Mouse (Mus musculus): ENCODE measurements at regions not wholly inside any gene's neighbourhood (a gene's known extent, or its start where the extent isn't known, plus 50 kb on each side); places are given as distances from the start of the nearest gene placed in this dataset.

DNA sequence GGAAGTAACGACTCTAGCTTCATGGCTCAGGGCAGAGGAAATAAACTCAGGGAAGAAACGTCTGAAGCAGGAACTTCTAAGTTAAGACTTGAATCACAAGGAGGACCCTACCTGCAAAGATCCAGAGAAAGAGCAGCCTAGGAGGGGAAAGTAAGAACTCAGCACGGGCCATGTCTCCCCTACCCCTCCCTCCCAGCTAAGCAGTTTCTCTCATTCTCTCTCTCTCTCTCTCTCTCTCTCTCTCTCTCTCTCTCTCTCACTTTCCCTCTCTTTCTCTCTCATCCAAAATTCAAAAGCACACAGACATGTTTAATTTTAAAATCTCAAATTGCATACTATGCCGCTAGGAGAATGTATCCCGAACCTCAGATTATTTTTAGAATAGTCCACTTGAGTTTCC lies 267.3 kb downstream of the Dhx15 start:
- no peak for DNase-seq (ENCODE audit: low read depth, low spot score)
- H3K27me3 ChIP-seq (ENCODE audit: control insufficient read depth, insufficient read depth, low read length, poor library complexity, severe bottlenecking) = no peaks in the 10 kb centered on the region
- H3K36me3 ChIP-seq (ENCODE audit: control insufficient read depth, insufficient read depth, low read length, poor library complexity, severe bottlenecking) = no peaks in the 10 kb centered on the region

DNA sequence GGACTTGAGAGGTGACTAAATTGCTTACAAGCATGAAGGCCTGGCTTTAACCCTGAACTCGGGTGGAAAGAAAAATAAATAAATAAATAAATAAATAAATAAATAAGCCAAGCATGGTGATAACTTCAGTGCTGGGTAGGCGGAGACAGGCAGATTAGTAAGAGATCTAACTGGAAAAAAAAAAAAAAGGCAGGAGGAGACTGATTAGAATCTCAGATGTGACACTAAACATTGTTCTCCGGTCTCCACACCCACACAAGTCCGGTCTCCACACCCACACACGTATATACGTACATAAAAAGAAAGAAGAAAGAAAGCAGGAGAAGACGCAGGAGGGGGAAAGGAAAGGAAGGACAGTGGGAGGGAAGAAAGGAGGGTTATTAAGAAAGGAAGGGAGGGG lies 267.8 kb downstream of the Dhx15 start:
- Histone ChIP-seq H3K36me3 (ENCODE audit: control insufficient read depth, insufficient read depth, low read length, poor library complexity, severe bottlenecking) (no peaks in the 10 kb centered on the region), H3K27me3 (ENCODE audit: control insufficient read depth, insufficient read depth, low read length, poor library complexity, severe bottlenecking) (no peaks in the 10 kb centered on the region)
- DNase-seq (ENCODE audit: low read depth, low spot score) = no peak

DNA sequence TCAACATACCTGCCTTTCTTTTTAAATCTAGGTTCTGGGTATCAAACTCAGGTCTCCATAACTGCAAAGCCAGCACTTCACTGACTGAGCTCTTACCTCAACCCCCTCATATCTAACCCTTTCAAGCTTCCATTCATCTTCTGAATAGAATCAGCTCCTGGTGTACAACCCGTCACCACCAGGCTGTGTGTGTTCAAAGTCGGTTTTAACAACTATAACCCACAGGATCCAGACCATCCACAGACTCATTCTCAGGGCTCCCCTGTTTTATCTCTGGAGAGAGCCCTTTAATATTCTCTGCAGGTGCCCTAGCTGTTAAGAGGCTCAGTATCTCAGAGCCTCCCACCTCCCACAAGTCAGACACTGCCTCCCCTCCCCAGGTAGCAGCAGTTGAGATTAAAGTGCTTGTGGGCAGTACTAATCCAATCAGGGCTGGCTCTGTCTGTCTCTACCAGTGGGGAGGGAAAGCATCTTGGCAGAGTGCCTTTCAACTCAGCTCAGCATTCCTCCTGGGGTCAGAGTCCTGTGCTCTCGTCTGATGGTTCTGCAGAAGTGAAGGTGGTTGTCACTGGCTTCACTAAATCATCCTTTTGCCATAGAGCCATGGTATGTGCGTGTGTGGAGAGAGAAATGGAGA lies 272.4 kb downstream of the Dhx15 start:
- no peaks in the 10 kb centered on the region for H3K36me3 ChIP-seq (ENCODE audit: control insufficient read depth, insufficient read depth, low read length, poor library complexity, severe bottlenecking)
- DNase-seq (ENCODE audit: low read depth, low spot score) = no peak
- no peaks in the 10 kb centered on the region; the same call in 1 of the 2 replicates for H3K27me3 ChIP-seq (ENCODE audit: control insufficient read depth, insufficient read depth, low read length, poor library complexity, severe bottlenecking)

DNA sequence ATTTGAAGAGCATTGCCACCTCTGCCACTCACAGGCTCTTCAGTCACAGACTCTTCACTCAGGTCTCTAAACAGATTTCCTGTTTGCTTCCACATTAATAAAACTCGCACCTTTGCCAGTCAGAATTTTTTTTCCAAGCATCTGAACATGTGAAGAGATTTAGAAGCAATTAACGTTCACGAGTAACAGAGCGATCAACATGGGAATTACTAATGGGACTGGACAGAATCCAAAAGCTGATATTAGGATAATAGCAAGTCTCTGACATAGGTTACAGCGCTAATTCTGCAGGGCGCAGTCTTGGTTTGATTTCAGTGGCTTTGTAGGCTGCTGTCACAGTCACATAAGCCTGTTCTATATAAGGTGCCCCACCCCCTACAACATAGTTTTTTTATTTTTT lies 275.6 kb downstream of the Dhx15 start:
- Histone ChIP-seq H3K36me3 (ENCODE audit: control insufficient read depth, insufficient read depth, low read length, poor library complexity, severe bottlenecking) (no peaks in the 10 kb centered on the region), H3K27me3 (ENCODE audit: control insufficient read depth, insufficient read depth, low read length, poor library complexity, severe bottlenecking) (no peaks in the 10 kb centered on the region; the same call in 1 of the 2 replicates)
- no peak for DNase-seq (ENCODE audit: low read depth, low spot score)

DNA sequence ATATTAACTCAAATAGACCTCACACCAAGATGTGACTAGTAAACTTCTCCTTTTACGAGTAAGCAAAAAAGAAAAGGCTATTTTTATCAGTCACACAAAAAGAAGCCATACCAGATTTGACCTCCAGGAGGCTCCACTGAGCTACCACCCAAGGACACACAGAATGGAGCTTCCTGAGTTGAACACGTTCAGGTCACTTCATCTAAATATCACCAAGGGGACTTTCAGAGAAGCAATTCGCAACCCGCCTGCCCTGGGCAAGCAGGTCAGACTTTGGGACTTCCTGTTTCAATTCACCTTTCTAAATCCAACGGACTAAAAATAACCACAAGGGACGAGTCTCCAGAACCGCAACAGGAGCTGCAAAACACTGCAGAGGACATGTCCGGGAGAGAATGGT lies 281.5 kb downstream of the Dhx15 start:
- no peaks in the 10 kb centered on the region for H3K27me3 ChIP-seq (ENCODE audit: control insufficient read depth, insufficient read depth, low read length, poor library complexity, severe bottlenecking)
- no peak for DNase-seq (ENCODE audit: low read depth, low spot score)
- H3K36me3 ChIP-seq (ENCODE audit: control insufficient read depth, insufficient read depth, low read length, poor library complexity, severe bottlenecking) = no peaks in the 10 kb centered on the region

DNA sequence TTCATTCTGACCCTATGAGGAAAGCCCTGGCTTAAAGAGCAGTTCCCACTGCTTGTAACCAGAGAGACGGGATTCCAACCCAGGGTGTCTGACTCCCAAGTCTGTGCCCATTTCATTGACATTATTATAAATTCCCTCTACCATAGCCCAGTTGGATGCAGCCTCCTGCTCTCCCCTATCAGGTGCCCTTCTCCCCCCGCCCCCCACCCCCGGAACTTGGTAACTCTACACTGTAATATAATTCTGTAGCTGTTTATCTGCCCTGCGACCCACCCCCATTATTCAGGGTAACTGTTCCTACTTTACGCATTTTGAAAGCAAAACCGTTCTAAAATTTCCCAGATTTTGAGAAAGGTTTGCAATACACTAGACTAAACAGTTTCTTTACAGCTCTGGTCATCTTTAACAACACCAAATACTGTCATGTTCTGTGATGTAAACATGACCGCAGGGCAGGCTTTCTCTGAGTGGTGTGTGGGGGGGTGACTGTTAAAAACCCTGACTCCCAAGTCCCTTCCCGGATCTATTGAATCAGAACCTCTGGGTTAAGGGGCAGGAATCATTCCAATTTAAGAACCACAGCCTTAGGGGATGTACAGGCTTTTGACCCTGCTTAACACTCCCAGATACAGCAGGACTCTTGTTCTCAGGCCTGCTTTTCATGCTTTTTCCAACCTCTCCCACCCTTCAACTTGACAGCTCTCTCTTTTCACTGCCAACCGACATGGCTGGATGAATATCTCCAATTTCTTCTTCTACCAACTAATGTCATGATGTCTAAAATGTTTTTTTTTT lies 283.8 kb downstream of the Dhx15 start:
- no peaks in the 10 kb centered on the region for H3K36me3 ChIP-seq (ENCODE audit: control insufficient read depth, insufficient read depth, low read length, poor library complexity, severe bottlenecking)
- H3K27me3 ChIP-seq (ENCODE audit: control insufficient read depth, insufficient read depth, low read length, poor library complexity, severe bottlenecking) = no peaks in the 10 kb centered on the region
- no peak for DNase-seq (ENCODE audit: low read depth, low spot score)

DNA sequence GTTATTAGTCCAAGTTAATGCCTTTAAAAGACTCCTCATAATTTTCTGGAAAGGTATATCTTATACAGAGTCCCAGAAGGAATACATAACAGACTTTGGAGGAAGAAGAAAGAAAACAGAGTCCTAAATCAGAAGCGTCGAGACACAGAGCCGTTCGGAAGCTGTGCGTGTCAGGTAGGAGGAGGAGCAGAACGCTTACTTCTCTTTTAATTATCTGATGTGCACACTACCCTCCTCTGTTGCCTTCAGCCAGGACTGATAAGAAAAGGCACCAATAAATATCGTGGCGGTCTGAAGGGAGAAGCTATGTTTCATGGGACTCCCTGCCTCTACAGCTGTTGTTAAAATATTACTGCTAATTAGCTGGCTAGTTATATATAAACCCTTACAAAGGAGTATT lies 296.2 kb downstream of the Dhx15 start:
- no peaks in the 10 kb centered on the region for H3K36me3 ChIP-seq (ENCODE audit: control insufficient read depth, insufficient read depth, low read length, poor library complexity, severe bottlenecking)
- no peaks in the 10 kb centered on the region; the same call in 1 of the 2 replicates for H3K27me3 ChIP-seq (ENCODE audit: control insufficient read depth, insufficient read depth, low read length, poor library complexity, severe bottlenecking)
- no peak for DNase-seq (ENCODE audit: low read depth, low spot score)

DNA sequence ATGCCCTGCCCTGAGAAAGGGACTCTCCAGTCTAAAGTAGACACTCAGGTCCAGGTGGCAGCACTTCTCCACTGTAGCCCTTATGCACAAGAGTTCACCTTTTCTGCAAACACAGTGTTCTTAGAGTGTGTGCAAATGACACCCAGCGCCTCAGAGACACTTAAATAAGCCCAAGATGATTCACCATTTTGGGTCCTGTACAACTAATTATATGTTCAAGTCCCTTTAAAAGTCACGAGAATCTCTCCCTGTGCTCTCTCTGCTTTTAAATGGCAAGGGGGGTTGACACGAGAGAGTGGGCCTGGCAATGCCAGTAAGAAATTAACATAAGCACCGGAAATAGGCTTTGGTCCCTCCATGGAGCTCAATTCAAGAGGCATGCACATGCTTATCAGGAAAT lies 299.0 kb downstream of the Dhx15 start:
- Histone ChIP-seq H3K27me3 (ENCODE audit: control insufficient read depth, insufficient read depth, low read length, poor library complexity, severe bottlenecking) (no peaks in the 10 kb centered on the region), H3K36me3 (ENCODE audit: control insufficient read depth, insufficient read depth, low read length, poor library complexity, severe bottlenecking) (no peaks in the 10 kb centered on the region)
- DNase-seq (ENCODE audit: low read depth, low spot score) = no peak

DNA sequence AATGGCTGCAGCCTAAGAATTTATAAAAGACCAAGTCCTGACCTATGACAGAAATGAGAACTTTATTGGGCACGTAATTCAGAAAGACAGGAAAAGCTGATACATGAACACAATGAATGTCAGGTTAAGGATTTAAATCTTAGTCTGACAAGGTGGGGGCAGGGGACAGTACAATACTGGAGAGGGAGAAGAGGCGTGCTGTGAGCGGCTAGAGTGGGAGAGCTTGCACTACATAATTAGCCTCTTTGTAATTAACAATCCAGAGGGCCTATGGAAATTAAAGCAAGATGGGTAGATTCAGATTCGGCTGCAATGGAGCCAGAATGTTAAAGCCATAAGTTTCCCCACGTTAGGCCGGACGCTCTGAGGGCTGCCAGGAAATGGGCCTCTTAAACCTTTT lies 301.9 kb downstream of the Dhx15 start:
- no peaks in the 10 kb centered on the region for H3K27me3 ChIP-seq (ENCODE audit: control insufficient read depth, insufficient read depth, low read length, poor library complexity, severe bottlenecking)
- no peak for DNase-seq (ENCODE audit: low read depth, low spot score)

DNA sequence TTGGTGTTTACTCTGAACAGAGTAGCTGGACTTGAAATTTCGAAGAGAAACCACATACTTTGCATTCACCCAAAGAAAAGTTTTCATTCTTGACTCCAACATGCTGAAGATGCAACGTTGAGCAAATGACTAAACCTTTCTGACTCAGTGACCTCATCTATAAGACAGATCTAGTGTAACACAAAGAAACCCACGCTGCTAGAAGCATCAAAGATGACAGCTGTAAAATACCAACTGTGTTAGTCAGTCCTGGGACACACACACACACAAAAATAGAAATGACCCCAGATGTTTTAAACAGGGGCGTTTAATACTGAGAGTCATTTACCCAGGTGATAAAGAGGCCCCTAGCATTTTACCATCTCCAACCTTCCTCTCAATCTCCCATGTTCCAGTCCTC lies 307.7 kb downstream of the Dhx15 start:
- no peaks in the 10 kb centered on the region for H3K27me3 ChIP-seq (ENCODE audit: control insufficient read depth, insufficient read depth, low read length, poor library complexity, severe bottlenecking)
- H3K36me3 ChIP-seq (ENCODE audit: control insufficient read depth, insufficient read depth, low read length, poor library complexity, severe bottlenecking) = no peaks in the 10 kb centered on the region
- DNase-seq (ENCODE audit: low read depth, low spot score) = no peak

More for the DNA sequence above, 301.9 kb downstream of the Dhx15 start:
- no peaks in the 10 kb centered on the region for H3K36me3 ChIP-seq (ENCODE audit: control insufficient read depth, insufficient read depth, low read length, poor library complexity, severe bottlenecking)

DNA sequence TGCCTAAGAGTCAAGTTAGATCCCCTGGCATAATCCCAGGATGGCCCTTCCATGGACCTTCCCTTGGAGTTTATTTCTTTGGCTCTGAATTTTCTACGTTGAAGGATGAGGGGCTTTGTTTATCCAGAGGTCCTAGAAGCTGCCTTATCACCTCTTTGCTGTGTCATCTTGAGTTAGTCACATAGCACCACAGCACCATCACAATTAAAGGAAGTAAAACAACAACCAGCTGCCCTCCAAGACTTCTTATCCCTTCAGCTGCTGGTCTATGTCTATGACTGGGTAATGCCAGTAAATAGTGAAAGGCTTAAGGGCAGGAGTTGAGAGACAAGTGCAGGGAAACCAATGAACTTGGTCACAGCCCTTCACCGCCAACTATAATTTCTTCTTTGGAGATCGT lies 308.1 kb downstream of the Dhx15 start:
- no peak for DNase-seq (ENCODE audit: low read depth, low spot score)
- no peaks in the 10 kb centered on the region for H3K27me3 ChIP-seq (ENCODE audit: control insufficient read depth, insufficient read depth, low read length, poor library complexity, severe bottlenecking)
- H3K36me3 ChIP-seq (ENCODE audit: control insufficient read depth, insufficient read depth, low read length, poor library complexity, severe bottlenecking) = no peaks in the 10 kb centered on the region

DNA sequence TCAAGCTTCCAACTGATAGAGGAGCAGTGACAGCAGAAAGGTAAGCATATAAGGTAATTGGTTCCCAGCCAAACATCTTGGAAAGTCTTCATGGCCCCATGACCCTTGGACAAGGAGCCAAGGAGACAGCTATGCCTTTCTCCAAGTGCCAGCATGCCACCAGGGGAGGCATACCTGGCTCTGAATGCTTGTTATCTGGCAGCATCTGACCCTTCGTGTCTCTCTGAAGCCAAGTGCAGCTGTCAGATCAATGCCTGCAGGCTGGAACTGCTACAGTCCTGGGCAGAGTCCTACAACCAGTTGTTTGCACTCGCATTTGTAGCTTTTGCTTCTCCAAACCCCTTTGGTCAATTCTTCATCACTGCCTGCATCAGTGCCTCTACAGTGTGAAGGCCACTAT lies 309.3 kb upstream of the Ppargc1a start:
- Histone ChIP-seq H3K27me3 (ENCODE audit: control insufficient read depth, insufficient read depth, low read length, poor library complexity, severe bottlenecking) (no peaks in the 10 kb centered on the region), H3K36me3 (ENCODE audit: control insufficient read depth, insufficient read depth, low read length, poor library complexity, severe bottlenecking) (no peaks in the 10 kb centered on the region)

DNA sequence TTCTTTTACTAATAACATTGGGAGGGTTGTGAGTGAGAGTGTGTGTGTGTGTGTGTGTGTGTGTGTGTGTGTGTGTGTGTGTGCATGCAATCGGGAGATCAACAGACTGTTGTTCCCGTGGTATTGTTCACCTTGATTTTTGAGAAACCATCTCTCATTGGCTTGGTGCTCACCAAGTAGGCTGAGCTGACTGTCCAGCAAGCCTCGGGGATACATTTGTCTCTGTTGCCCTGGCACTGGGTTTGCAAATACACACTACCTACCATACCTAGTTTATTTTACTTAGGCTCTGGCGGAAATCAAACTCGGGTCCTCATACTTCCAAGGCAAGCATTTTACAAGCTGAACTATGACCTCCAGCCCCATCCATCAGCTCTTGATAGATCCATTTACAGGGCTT lies 306.0 kb upstream of the Ppargc1a start:
- Histone ChIP-seq H3K27me3 (ENCODE audit: control insufficient read depth, insufficient read depth, low read length, poor library complexity, severe bottlenecking) (no peaks in the 10 kb centered on the region), H3K36me3 (ENCODE audit: control insufficient read depth, insufficient read depth, low read length, poor library complexity, severe bottlenecking) (no peaks in the 10 kb centered on the region)
- DNase-seq (ENCODE audit: low read depth, low spot score) = no peak

More for the DNA sequence above, 309.3 kb upstream of the Ppargc1a start:
- DNase-seq (ENCODE audit: low read depth, low spot score) = no peak

DNA sequence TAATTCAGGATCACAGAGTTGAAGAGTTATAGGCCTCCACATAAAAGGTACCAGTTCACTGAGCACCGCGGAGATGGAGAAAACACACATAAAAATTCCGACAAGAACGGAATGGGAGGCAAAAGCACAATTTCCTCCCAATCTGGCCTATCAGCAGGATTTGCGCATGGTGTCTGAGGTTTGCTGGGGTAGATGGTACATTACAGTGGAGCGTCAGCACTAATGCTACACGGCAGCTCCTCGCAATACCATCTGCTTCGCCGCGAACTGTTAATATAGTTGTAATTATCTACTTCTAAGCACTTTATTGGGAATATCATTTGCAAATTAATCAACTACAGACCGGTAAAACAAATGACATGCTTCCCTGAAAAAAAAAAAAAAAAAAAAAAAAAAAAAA lies 304.2 kb upstream of the Ppargc1a start:
- Histone ChIP-seq H3K36me3 (ENCODE audit: control insufficient read depth, insufficient read depth, low read length, poor library complexity, severe bottlenecking) (no peaks in the 10 kb centered on the region), H3K27me3 (ENCODE audit: control insufficient read depth, insufficient read depth, low read length, poor library complexity, severe bottlenecking) (no peaks in the 10 kb centered on the region)
- no peak for DNase-seq (ENCODE audit: low read depth, low spot score)

DNA sequence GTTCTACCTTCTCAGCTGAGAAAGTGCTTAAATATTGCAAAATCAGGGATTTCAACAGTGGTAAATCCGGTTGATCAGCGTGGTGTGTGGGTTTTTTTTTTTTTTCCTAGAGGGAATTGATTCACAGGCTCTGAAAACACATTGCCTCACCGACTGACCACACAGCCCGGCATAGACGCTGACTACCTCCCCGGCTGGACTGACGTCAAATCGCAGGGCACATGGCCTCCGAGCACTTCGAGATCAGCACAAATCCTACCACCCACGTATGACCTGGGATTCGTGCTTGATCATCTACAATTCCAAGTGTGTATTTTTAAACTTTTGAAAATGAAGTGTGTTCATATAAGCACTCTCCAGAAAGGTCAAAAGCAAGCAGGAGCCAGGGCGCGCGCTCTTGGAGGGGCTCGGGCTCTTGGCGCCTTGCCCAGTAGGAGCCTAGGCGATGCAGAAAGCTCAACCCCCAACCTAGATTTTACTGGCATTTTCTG lies 300.7 kb upstream of the Ppargc1a start:
- DNase-seq (ENCODE audit: low read depth, low spot score) = no peak
- Histone ChIP-seq H3K27me3 (ENCODE audit: control insufficient read depth, insufficient read depth, low read length, poor library complexity, severe bottlenecking) (no peaks in the 10 kb centered on the region), H3K36me3 (ENCODE audit: control insufficient read depth, insufficient read depth, low read length, poor library complexity, severe bottlenecking) (no peaks in the 10 kb centered on the region)
